Mouse (Mus musculus) ES-E14 (cell line): ENCODE data around the gene Ascc3.

Source experiments
- HCFC1 ChIP-seq: IDR thresholded peaks from 2 replicates; pipeline ENCODE4 v1.6.1; 2012; ENCODE audit warnings: low read length, inconsistent platforms, borderline replicate concordance; ENCODE audit not compliant: insufficient read depth
- MAFK ChIP-seq: IDR thresholded peaks from 2 replicates; pipeline ENCODE4 v1.6.1; 2014; ENCODE audit warnings: mild to moderate bottlenecking, low read depth, low read length, inconsistent platforms; ENCODE audit not compliant: insufficient read depth
- ZC3H11A ChIP-seq: IDR thresholded peaks from 2 replicates; pipeline ENCODE4 v1.6.1; 2012; ENCODE audit warnings: low read depth, mild to moderate bottlenecking, inconsistent platforms, low read length, borderline replicate concordance
- ZNF384 ChIP-seq: IDR thresholded peaks from 2 replicates; pipeline ENCODE4 v1.6.1; 2012; ENCODE audit warnings: low read depth, low read length, inconsistent platforms

GRCm38 (mm10) chr10:50657352-50657751 is 64.9 kb downstream of the Ascc3 start:
- TF ChIP-seq ZNF384, result no peak
- peak; percentile 88 for TF ChIP-seq MAFK
- no peak for TF ChIP-seq ZC3H11A
- TF ChIP-seq HCFC1, result no peak
